Mouse (Mus musculus): ENCODE measurements around the gene Prkch. TPM values are rescaled to one million over a fixed set of nuclear protein-coding genes. Genes with fewer than 3 reads are reported as not detected.

The Prkch gene
- polyA plus RNA-seq, 2 experiments = 1.1 to 1.6 TPM

GRCm38 (mm10) chr12:73656568-73657204 is 72.1 kb downstream of the Prkch start:
- Histone ChIP-seq H3K4me2 (ENCODE audit: low read depth) (no peak overlapping the region), H3K36me3 (replicated peaks; ENCODE audit: control insufficient read depth, insufficient read depth, low read depth) (no peaks in the 10 kb centered on the region), H3K4me1 (replicated peaks; ENCODE audit: control insufficient read depth in 2 of 2, insufficient read depth in 2 of 2, low read length in 1 of 2) (no peaks in the 10 kb centered on the region; a peak in 1 of 4 replicates), H3K27me3 (ENCODE audit: control insufficient read depth, insufficient read depth, low read length) (no peaks in the 10 kb centered on the region), H3K9ac (replicated peaks) (no peak overlapping the region), H3K27ac (no peak overlapping the region), H3K4me3 (ENCODE audit: insufficient read depth in 1 of 2, low read depth in 2 of 2, low read length in 2 of 2) (no peak overlapping the region), H3K9me3 (ENCODE audit: control insufficient read depth, low read length) (no peaks in the 10 kb centered on the region)
- ATAC-seq (ENCODE audit: insufficient read depth) = no peak
- no peak for DNase-seq (ENCODE audit: low read depth in 3 of 3, low spot score in 3 of 3)
- WGBS (ENCODE audit: insufficient replicate concordance) = 13% methylated on average over 18 of the region's 18 CpGs
- TF ChIP-seq EP300 (IDR thresholded peaks at IDR 0.05; ENCODE audit: low read depth) = no peak
- no peak for TF ChIP-seq CTCF (IDR thresholded peaks at IDR 0.05; ENCODE audit: low read depth)

GRCm38 (mm10) chr12:73663421-73663820 is 78.8 kb downstream of the Prkch start:
- H3K27me3 ChIP-seq (ENCODE audit: control insufficient read depth, insufficient read depth, low read length) = no peaks in the 10 kb centered on the region
- DNase-seq (ENCODE audit: low read depth in 3 of 3, low spot score in 3 of 3) = no peak
- WGBS (ENCODE audit: insufficient replicate concordance) = 59% methylated on average over 3 of the region's 3 CpGs

GRCm38 (mm10) chr12:73666701-73667100 is 82.1 kb downstream of the Prkch start:
- H3K4me3 ChIP-seq (ENCODE audit: insufficient read depth in 1 of 2, low read depth in 2 of 2, low read length in 2 of 2) = no peak overlapping the region
- no peak overlapping the region for H3K9ac ChIP-seq (replicated peaks)
- ATAC-seq (ENCODE audit: insufficient read depth) (no peak), DNase-seq (ENCODE audit: low read depth in 3 of 3, low spot score in 3 of 3) (no peak)
- TF ChIP-seq CTCF (IDR thresholded peaks at IDR 0.05; ENCODE audit: low read depth) (no peak), EP300 (IDR thresholded peaks at IDR 0.05; ENCODE audit: low read depth) (no peak)
- 73% methylated on average over 2 of the region's 2 CpGs for WGBS (ENCODE audit: insufficient replicate concordance)
- H3K4me2 ChIP-seq (ENCODE audit: low read depth) = no peak overlapping the region
- no peaks in the 10 kb centered on the region for H3K36me3 ChIP-seq (replicated peaks; ENCODE audit: control insufficient read depth, insufficient read depth, low read depth)
- H3K4me1 ChIP-seq (replicated peaks; ENCODE audit: control insufficient read depth in 2 of 2, insufficient read depth in 2 of 2, low read length in 1 of 2) = no peaks in the 10 kb centered on the region; a peak in 1 of 4 replicates
- H3K27ac ChIP-seq = no peak overlapping the region
- H3K9me3 ChIP-seq (ENCODE audit: control insufficient read depth, low read length) = no peaks in the 10 kb centered on the region
- H3K27me3 ChIP-seq (ENCODE audit: control insufficient read depth, insufficient read depth, low read length) = no peaks in the 10 kb centered on the region

More at GRCm38 (mm10) chr12:73663421-73663820, 78.8 kb downstream of the Prkch start:
- ATAC-seq (ENCODE audit: insufficient read depth) = no peak
- H3K9me3 ChIP-seq (ENCODE audit: control insufficient read depth, low read length) = no peaks in the 10 kb centered on the region
- H3K4me1 ChIP-seq (replicated peaks; ENCODE audit: control insufficient read depth in 2 of 2, insufficient read depth in 2 of 2, low read length in 1 of 2) = no peaks in the 10 kb centered on the region; a peak in 1 of 4 replicates
- TF ChIP-seq EP300 (IDR thresholded peaks at IDR 0.05; ENCODE audit: low read depth) (no peak), CTCF (IDR thresholded peaks at IDR 0.05; ENCODE audit: low read depth) (no peak)
- H3K27ac ChIP-seq = no peak overlapping the region
- no peak overlapping the region for H3K4me2 ChIP-seq (ENCODE audit: low read depth)
- no peak overlapping the region for H3K9ac ChIP-seq (replicated peaks)
- no peaks in the 10 kb centered on the region for H3K36me3 ChIP-seq (replicated peaks; ENCODE audit: control insufficient read depth, insufficient read depth, low read depth)
- H3K4me3 ChIP-seq (ENCODE audit: insufficient read depth in 1 of 2, low read depth in 2 of 2, low read length in 2 of 2) = no peak overlapping the region

- Histone ChIP-seq H3K9me3 (ENCODE audit: control insufficient read depth, low read length) (no peaks in the 10 kb centered on the region), H3K27ac (no peak overlapping the region), H3K36me3 (replicated peaks; ENCODE audit: control insufficient read depth, insufficient read depth, low read depth) (no peaks in the 10 kb centered on the region), H3K4me2 (ENCODE audit: low read depth) (no peak overlapping the region), H3K27me3 (ENCODE audit: control insufficient read depth, insufficient read depth, low read length) (no peaks in the 10 kb centered on the region), H3K4me3 (ENCODE audit: insufficient read depth in 1 of 2, low read depth in 2 of 2, low read length in 2 of 2) (no peak overlapping the region), H3K9ac (replicated peaks) (no peak overlapping the region), H3K4me1 (replicated peaks; ENCODE audit: control insufficient read depth in 2 of 2, insufficient read depth in 2 of 2, low read length in 1 of 2) (no peaks in the 10 kb centered on the region; a peak in 1 of 4 replicates)
- DNase-seq (ENCODE audit: low read depth in 3 of 3, low spot score in 3 of 3) (no peak), ATAC-seq (ENCODE audit: insufficient read depth) (no peak)
- 42% methylated on average over 7 of the region's 7 CpGs for WGBS (ENCODE audit: insufficient replicate concordance)
- TF ChIP-seq EP300 (IDR thresholded peaks at IDR 0.05; ENCODE audit: low read depth) (no peak), CTCF (IDR thresholded peaks at IDR 0.05; ENCODE audit: low read depth) (no peak)
Measured at GRCm38 (mm10) chr12:73667607-73668006, 83.0 kb downstream of the Prkch start.

GRCm38 (mm10) chr12:73670739-73671138 is 86.1 kb downstream of the Prkch start:
- no peak for ATAC-seq (ENCODE audit: insufficient read depth)
- H3K9ac ChIP-seq (replicated peaks) = no peak overlapping the region
- no peaks in the 10 kb centered on the region; a peak in 1 of 4 replicates for H3K4me1 ChIP-seq (replicated peaks; ENCODE audit: control insufficient read depth in 2 of 2, insufficient read depth in 2 of 2, low read length in 1 of 2)
- H3K9me3 ChIP-seq (ENCODE audit: control insufficient read depth, low read length) = no peaks in the 10 kb centered on the region
- no peaks in the 10 kb centered on the region for H3K36me3 ChIP-seq (replicated peaks; ENCODE audit: control insufficient read depth, insufficient read depth, low read depth)
- no peak overlapping the region for H3K4me3 ChIP-seq (ENCODE audit: insufficient read depth in 1 of 2, low read depth in 2 of 2, low read length in 2 of 2)
- WGBS (ENCODE audit: insufficient replicate concordance) = 56% methylated on average over 6 of the region's 6 CpGs
- DNase-seq (ENCODE audit: low read depth in 3 of 3, low spot score in 3 of 3) = no peak
- TF ChIP-seq EP300 (IDR thresholded peaks at IDR 0.05; ENCODE audit: low read depth) = no peak
- TF ChIP-seq CTCF (IDR thresholded peaks at IDR 0.05; ENCODE audit: low read depth) = no peak
- H3K27ac ChIP-seq = no peak overlapping the region
- H3K4me2 ChIP-seq (ENCODE audit: low read depth) = no peak overlapping the region
- no peaks in the 10 kb centered on the region for H3K27me3 ChIP-seq (ENCODE audit: control insufficient read depth, insufficient read depth, low read length)
